Mouse (Mus musculus) stomach, embryonic 16.5 days (tissue): ENCODE results near the gene Amn1. TPM values are rescaled to one million over a fixed set of nuclear protein-coding genes. Genes with fewer than 3 reads are reported as not detected.
"Not testable (repeated sequence)": the region's sequence is repeated elsewhere in the genome, so short reads cannot be mapped to it uniquely, and the experiment has no call there.

Source experiments
- ATAC-seq: fragments of 200-750 bp; cut with Nextera tagmentation; 2 replicates; pipeline ENCODE4 v1.8.0; 2017; ENCODE audit warnings: moderate number of reproducible peaks, moderate TSS enrichment; ENCODE audit not compliant: insufficient read depth, low FRiP score
- H3K27ac ChIP-seq: fragments of 300-500 bp; sonication (generic); 2 replicates; pipeline ENCODE4 v1.5.1; 2014; ENCODE audit warnings: low read length
- H3K27me3 ChIP-seq: fragments of 300-500 bp; sonication (generic); 2 replicates; pipeline ENCODE4 v1.6.1; 2014; ENCODE audit warnings: low read length, control low read depth, mixed read lengths; ENCODE audit not compliant: control insufficient read depth, insufficient read depth
- H3K36me3 ChIP-seq: fragments of 300-500 bp; sonication (generic); 2 replicates; pipeline ENCODE4 v1.6.1; 2014; ENCODE audit warnings: low read length; ENCODE audit not compliant: control insufficient read depth, insufficient read depth
- H3K4me1 ChIP-seq: fragments of 300-500 bp; sonication (generic); 2 replicates; pipeline ENCODE4 v1.6.1; 2014; ENCODE audit warnings: low read length, control low read depth, mixed read lengths; ENCODE audit not compliant: control insufficient read depth, insufficient read depth
- H3K4me2 ChIP-seq: fragments of 300-500 bp; sonication (generic); 2 replicates; pipeline ENCODE4 v1.6.1; 2014; ENCODE audit warnings: low read depth, low read length, mixed read lengths
- H3K4me3 ChIP-seq: fragments of 300-500 bp; sonication (generic); replicated peaks from 2 replicates; pipeline ENCODE4 v1.5.1; 2014; ENCODE audit warnings: mild to moderate bottlenecking, low read length
- H3K9ac ChIP-seq: fragments of 300-500 bp; sonication (generic); 2 replicates; pipeline ENCODE4 v1.6.1; 2014; ENCODE audit warnings: low read length
- H3K9me3 ChIP-seq: fragments of 300-500 bp; sonication (generic); replicated peaks from 2 replicates; pipeline ENCODE4 v1.6.1; 2016; ENCODE audit warnings: low read length, control low read depth; ENCODE audit not compliant: control insufficient read depth
- whole genome bisulfite sequencing: fragments of 180-500 bp; shearing (Covaris S2); extraction: QIAGEN DNeasy Blood & Tissue Kit; methylation state at CpG from one replicate; pipeline ENCODE4 v1.1.7; 2014; 5-methylcytosine and 5-hydroxymethylcytosine counted together
- polyA plus RNA-seq: library from polyadenylated mRNA; unstranded; fragments of >200 nt; fragmentation: Nextera tagmentation; extraction: Ambion mirVana; gene quantifications from 2 replicates; pipeline ENCODE4 v1.2.1, GENCODE M21; 2015

Gene Amn1
- polyA plus RNA-seq, 1 experiment from 2014 or later = 24.1 TPM

DNA sequence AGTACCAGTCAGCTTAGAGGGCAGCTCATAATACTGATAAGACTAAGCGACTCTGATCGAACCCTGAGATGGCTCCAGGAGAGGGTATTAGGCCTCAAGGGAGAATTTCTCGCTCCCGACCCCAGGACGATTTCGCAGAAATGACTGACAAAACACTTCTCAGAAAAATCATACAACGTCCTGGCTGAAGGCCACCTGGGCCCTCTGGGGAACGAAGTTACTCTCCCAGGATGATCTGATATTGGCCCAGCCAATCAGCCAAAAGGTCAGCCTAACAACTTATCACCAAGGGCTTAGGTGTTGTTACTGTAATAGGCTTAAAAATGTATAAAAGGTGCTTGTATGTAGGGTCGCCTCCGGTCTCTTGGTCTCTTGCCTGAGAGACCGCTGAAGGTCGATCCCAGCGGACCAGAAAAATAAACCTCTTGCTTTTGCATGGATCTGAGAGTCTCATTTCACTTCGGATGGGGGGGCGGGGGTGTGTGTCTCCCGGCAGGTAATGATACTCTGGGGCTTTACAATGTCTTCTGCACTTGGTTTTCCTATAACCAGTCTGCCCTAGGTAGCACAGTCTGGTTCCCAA lies 919 bp upstream of the Amn1 start:
- 93% methylated on average over 16 of the region's 16 CpGs for WGBS
- H3K4me2 ChIP-seq = 0 out of 2 replicates have a peak overlapping the region, but pooled peaks have one; percentile 69

DNA sequence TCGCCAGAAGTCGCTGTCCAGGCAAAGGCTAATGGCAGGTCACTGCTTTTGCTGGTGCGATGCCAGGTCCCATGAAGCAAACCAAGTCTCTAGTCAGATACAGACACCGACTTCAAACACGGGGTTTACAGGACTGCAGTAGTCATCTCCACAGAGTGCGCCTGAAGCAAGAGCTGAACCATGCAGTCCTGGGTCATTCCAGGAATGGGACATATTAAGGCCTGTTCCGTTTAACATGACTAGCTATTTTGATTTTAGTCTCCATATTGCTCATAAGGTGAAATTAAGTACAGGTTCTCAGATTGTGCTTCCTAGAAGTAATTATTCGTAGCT lies 379 bp upstream of the Amn1 start:
- Histone ChIP-seq H3K36me3 (peaks cover 3% of the 10 kb centered on the region; the same call in 1 of the 2 replicates), H3K9ac (peak overlapping the region; percentile 69), H3K9me3 (no peaks in the 10 kb centered on the region), H3K27me3 (no peaks in the 10 kb centered on the region), H3K4me1 (peaks cover 10% of the 10 kb centered on the region; the same call in 1 of the 2 replicates), H3K4me3 (peak overlapping the region; percentile 91), H3K4me2 (peak overlapping the region; percentile 69), H3K27ac (peak overlapping the region; percentile 57; the same call in 1 of the 2 replicates)
- 31% methylated on average over 8 of the region's 8 CpGs for WGBS
- peak; percentile 53 for ATAC-seq

More for the DNA sequence above, 919 bp upstream of the Amn1 start:
- H3K36me3 ChIP-seq = no peaks in the 10 kb centered on the region
- no peaks in the 10 kb centered on the region for H3K27me3 ChIP-seq
- H3K9me3 ChIP-seq = no peaks in the 10 kb centered on the region
- no peak for ATAC-seq
- no peak overlapping the region for H3K27ac ChIP-seq
- peaks cover 10% of the 10 kb centered on the region; the same call in 1 of the 2 replicates for H3K4me1 ChIP-seq
- no peak overlapping the region for H3K9ac ChIP-seq
- H3K4me3 ChIP-seq = no peak overlapping the region

DNA sequence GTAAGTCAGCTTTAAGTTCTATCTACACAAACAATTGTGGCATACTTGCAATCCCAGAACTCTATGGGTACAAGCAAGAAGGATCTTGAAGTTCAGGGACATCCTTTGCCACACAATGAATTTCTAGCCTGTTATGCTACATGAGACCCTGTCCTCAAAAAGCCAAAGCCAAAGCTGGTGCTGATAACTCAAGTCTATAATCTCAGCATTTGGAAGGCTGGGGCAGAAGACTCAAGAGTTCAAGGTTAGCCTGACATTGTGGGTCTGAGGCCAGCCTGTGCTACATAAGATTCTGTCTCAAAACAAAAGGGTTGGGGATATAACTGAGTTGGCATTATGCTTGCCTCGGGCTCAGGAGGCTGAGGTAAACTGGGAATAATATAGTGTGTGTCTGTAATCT lies 1.1 kb downstream of the Amn1 start:
- Histone ChIP-seq H3K4me2 (peak overlapping the region; percentile 69), H3K27ac (no peak overlapping the region), H3K9me3 (no peaks in the 10 kb centered on the region), H3K4me3 (peak overlapping the region; percentile 91), H3K4me1 (peaks cover 5% of the 10 kb centered on the region; the same call in 1 of the 2 replicates), H3K36me3 (peaks cover 11% of the 10 kb centered on the region), H3K9ac (0 out of 2 replicates have a peak overlapping the region, but pooled peaks have one; percentile 8), H3K27me3 (no peaks in the 10 kb centered on the region)
- 65% methylated on average over 1 of the region's 1 CpGs for WGBS
- ATAC-seq = no peak

DNA sequence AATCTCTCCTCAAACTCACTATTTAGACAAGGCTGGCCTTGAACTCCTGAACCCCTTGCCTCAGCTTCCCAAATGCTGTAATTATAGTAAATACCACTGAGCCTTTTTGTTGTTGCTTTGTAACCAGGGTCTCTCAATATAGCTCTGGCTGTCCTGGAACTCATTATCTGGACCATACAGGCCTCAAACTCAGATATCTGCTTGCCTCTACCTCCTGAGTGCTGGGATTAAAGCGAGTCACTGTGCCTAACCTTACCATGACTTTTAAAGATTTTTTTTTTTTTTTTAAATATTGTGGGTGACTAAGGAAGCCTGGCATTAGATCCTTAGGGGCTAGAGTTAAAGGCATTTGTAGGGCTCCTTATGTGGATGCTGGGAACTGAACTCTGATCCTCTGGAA lies 4.5 kb downstream of the Amn1 start:
- Histone ChIP-seq H3K27me3 (no peaks in the 10 kb centered on the region), H3K4me1 (peaks cover 5% of the 10 kb centered on the region; the same call in 1 of the 2 replicates), H3K9ac (no peak overlapping the region), H3K9me3 (no peaks in the 10 kb centered on the region), H3K4me3 (no peak overlapping the region), H3K4me2 (no peak overlapping the region), H3K36me3 (peaks cover 24% of the 10 kb centered on the region), H3K27ac (no peak overlapping the region)
- 95% methylated on average over 1 of the region's 1 CpGs for WGBS
- no peak for ATAC-seq

DNA sequence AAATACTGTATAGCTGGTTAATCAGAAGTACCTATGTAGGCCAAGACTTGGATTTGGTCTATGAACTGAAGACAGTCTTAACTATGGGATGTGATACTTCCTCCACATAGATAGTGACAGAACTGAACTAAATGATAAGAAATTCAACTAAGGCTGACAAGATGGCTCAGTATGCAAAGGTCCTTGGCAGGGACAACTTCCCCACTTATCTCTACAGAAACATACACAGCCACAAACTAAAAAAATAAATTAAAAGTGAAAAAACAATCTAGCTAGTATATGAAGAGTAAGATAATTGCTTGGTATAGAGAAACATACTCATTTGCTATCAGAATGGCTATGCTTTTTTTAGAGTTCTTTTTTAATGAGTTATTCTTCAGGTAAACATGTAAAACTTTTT lies 9.4 kb downstream of the Amn1 start:
- H3K9ac ChIP-seq = no peak overlapping the region
- no peaks in the 10 kb centered on the region for H3K9me3 ChIP-seq
- H3K4me2 ChIP-seq = no peak overlapping the region
- H3K27me3 ChIP-seq = no peaks in the 10 kb centered on the region
- no peak for ATAC-seq
- H3K4me3 ChIP-seq = no peak overlapping the region
- H3K4me1 ChIP-seq = no peaks in the 10 kb centered on the region
- no peak overlapping the region for H3K27ac ChIP-seq
- peaks cover 44% of the 10 kb centered on the region for H3K36me3 ChIP-seq

- H3K4me3 ChIP-seq = no peak overlapping the region
- H3K9ac ChIP-seq = no peak overlapping the region
- no peaks in the 10 kb centered on the region for H3K9me3 ChIP-seq
- no peak overlapping the region for H3K4me2 ChIP-seq
- H3K27me3 ChIP-seq = no peaks in the 10 kb centered on the region
- H3K36me3 ChIP-seq = peaks cover 28% of the 10 kb centered on the region
- no peak for ATAC-seq
- no peak overlapping the region for H3K27ac ChIP-seq
- 83% methylated on average over 3 of the region's 3 CpGs for WGBS
- no peaks in the 10 kb centered on the region for H3K4me1 ChIP-seq
These were observed 13.5 kb downstream of the Amn1 start for GRCm38 (mm10) chr6:149174932-149175570.

DNA sequence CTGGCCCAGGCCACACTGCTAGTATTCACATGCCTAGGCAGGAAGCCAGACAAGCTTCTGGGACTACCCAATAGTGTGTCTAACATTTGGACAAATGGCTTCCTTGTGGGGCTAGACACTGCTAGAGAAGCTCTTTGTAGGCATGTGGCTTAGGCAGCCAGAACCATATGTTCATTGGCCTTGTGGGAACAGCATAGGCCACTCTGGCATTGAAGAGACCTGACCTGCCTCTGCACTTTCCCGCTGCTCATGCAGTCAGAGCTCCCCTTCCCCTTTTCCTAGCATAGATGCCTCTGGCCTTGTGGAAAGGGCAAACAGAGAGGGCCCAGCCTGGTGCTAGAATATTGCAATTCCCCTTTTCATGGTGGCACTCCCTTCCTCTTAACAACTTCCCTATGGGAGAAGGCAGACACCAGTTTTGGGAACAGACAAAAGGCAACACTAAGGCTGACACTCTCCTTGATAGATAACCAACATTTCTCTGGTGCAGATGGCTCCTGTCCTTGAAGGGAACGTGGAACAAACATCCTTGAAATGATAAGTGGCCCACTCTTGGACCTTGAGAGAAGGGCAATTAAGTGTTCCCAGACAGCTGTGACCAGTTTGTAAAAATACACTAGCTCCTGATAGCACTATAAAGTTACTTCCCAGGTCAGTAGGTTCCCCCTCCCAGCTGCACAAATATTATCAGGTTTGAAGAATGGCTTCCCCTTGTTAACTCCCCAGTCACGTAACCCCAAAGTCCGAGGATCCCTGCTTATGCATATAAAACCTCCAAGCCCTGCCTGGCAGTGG lies 14.5 kb downstream of the Amn1 start:
- H3K9ac ChIP-seq = no peak overlapping the region
- H3K4me2 ChIP-seq = no peak overlapping the region
- H3K27ac ChIP-seq = no peak overlapping the region
- ATAC-seq = no peak
- 47% methylated on average over 4 of the region's 4 CpGs for WGBS
- H3K36me3 ChIP-seq = peaks cover 24% of the 10 kb centered on the region
- H3K27me3 ChIP-seq = no peaks in the 10 kb centered on the region
- H3K9me3 ChIP-seq = no peaks in the 10 kb centered on the region
- no peak overlapping the region for H3K4me3 ChIP-seq
- H3K4me1 ChIP-seq = no peaks in the 10 kb centered on the region

DNA sequence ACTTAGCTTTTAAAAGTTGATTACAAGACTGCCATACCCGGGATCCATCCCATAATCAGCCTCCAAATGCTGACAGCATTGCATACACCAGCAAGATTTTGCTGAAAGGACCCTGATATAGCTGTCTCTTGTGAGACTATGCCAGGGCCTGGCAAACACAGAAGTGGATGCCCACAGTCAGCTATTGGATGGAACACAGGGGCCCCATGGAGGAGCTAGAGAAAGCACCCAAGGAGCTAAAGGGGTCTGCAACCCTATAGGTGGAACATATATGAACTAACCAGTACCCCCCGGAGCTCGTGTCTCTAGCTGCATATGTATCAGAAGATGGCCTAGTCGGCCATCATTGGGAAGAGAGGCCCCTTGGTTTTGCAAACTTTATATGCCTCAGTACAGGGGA lies 18.5 kb downstream of the Amn1 start:
- H3K9me3 ChIP-seq, ATAC-seq, H3K4me3 ChIP-seq, H3K4me2 ChIP-seq, H3K4me1 ChIP-seq, H3K27me3 ChIP-seq, H3K27ac ChIP-seq, H3K9ac ChIP-seq: not testable (repeated sequence)
- 93% methylated on average over 4 of the region's 4 CpGs for WGBS
- H3K36me3 ChIP-seq = peaks cover 20% of the 10 kb centered on the region

DNA sequence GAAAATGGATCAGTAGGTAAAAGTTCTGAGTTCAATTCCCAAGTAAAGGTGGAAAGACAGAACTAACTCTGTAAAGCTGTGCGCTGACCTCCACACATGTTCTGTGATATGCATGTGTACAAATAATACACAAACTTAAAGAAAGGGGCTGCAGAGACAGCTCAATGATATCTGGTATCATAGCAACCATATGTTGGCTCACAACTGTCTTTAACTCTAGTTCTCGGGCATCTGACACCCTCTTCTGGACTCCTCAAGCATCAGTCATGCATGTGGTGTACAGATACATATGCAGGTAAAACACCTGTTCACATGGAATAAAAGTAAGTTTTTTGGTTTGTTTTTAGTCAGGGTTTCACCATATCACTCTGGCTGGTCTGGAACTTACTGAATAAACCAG lies 20.1 kb downstream of the Amn1 start:
- H3K9ac ChIP-seq = no peak overlapping the region
- no peak overlapping the region for H3K27ac ChIP-seq
- H3K4me3 ChIP-seq = no peak overlapping the region
- no peaks in the 10 kb centered on the region for H3K9me3 ChIP-seq
- H3K27me3 ChIP-seq = no peaks in the 10 kb centered on the region
- no peaks in the 10 kb centered on the region for H3K4me1 ChIP-seq
- 92% methylated on average over 2 of the region's 2 CpGs for WGBS
- no peak for ATAC-seq
- H3K4me2 ChIP-seq = no peak overlapping the region
- peaks cover 20% of the 10 kb centered on the region for H3K36me3 ChIP-seq
